Mouse (Mus musculus) cerebellum, adult 9-11 months (tissue): ENCODE measurements around the gene M6pr.
"Not testable (repeated sequence)": the region's sequence is repeated elsewhere in the genome, so short reads cannot be mapped to it uniquely, and the experiment has no call there.

Experiments used
- DNase-seq: peaks from one replicate; pipeline ENCODE4 v3.0.0; 2022

The M6pr gene

GRCm38 (mm10) chr6:122344386-122345116 is 36.0 kb downstream of the M6pr start:
- no peak for DNase-seq

- DNase-seq, result no peak
Measured at GRCm38 (mm10) chr6:122345731-122346130, 37.2 kb downstream of the M6pr start.

- DNase-seq, result no peak
Measured at GRCm38 (mm10) chr6:122346399-122346798, 37.9 kb downstream of the M6pr start.

- DNase-seq, result not testable (repeated sequence)
Measured at GRCm38 (mm10) chr6:122347326-122347725, 38.8 kb downstream of the M6pr start.

- no peak for DNase-seq
Measured at GRCm38 (mm10) chr6:122355909-122356308, 47.4 kb downstream of the M6pr start.

GRCm38 (mm10) chr6:122357089-122357488 is 48.6 kb downstream of the M6pr start:
- no peak for DNase-seq

GRCm38 (mm10) chr6:122365706-122366105 is 57.2 kb downstream of the M6pr start:
- no peak for DNase-seq

- DNase-seq, result no peak
Measured at GRCm38 (mm10) chr6:122366287-122366686, 57.8 kb downstream of the M6pr start.

GRCm38 (mm10) chr6:122366976-122367375 is 58.5 kb downstream of the M6pr start:
- DNase-seq, result no peak
